Mouse (Mus musculus): Measurements from ENCODE around the gene Dcaf11. TPM values are rescaled to one million over a fixed set of nuclear protein-coding genes. Genes with fewer than 3 reads are reported as not detected.
A peak's percentile ranks its signal among the peaks of the same experiment; 100 is the strongest.

Dcaf11 gene
- total RNA-seq, 2 experiments from 2014 or later, result 66.1 to 68.0 TPM

DNA sequence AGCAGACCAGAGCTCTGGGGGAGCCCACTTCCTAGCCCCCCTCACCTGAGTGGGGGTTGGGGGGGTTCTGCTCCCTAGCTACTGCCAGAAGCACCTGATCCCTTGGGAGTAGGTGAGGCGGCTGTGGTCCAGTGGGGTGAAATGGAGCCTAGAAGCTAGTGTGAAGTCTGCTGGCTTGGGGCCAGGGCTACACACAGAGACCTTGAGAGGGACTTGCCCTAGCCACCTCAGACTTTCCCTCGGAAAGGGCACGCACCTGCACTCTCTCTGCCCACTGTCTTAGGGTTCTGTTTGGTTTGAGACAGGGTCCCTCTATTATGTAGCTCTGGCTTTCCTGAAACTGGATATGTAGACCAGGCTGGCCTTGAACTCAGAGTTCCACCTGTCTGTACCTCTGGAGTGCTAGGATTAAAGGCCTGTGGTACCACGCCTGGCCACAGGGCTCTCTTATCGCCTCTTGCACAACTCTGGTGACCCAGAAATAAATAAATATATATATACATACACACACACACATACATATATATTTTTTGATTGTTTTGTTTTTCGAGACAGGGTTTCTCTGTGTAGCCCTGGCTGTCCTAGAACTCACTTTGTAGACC lies 19.0 kb downstream of the Dcaf11 start:
- intact Hi-C loops (cut with DNase I), result no loop called here
- peak in 1 of 2 experiments; percentile 73 for DNase-seq (ENCODE audit: extremely low spot score in 1 of 2, low spot score in 2 of 2)

DNA sequence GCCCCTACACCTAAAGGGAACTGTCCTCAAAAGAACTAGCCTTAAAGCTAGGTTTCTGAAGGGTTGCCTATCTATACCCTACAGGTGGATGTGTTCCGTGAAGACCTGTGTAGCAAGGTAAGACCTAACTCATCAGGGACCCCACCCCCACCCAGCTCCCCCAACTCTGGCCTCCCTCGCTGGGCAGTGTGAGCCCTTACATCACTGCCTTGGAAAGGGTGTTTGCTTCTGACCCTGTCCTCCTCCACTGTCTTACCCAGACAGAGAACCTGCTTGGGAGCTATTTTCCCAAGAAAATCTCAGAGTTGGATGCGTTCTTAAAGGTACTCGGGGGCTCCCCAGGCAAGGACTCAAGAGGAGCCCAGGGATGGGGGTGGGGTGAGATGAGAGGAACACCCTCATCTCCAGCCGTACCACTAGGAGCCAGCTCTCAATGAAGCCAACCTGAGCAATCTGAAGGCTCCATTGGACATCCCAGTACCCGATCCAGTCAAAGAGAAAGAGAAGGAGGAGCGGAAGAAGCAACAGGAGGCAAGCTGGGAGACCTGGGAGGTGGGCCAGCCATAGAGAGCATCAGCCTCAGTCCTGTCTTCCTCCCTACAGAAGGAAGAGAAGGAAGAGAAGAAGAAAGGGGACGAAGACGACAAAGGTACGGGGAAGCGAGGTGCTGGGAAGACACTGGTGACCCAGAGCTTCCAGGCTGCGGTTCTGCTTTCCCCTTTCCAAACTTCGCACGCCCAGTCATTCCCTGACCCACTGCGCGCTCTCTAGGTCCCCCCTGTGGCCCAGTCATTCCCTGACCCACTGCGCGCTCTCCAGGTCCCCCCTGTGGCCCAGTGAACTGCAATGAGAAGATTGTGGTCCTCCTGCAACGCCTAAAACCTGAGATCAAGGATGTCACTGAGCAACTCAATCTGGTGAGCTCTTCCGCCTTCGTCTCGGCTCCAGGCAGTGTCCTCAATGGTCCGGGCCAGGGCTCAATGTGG lies 20.0 kb downstream of the Dcaf11 start:
- intact Hi-C loops (cut with DNase I), result no loop called here
- no peak for DNase-seq (ENCODE audit: extremely low spot score in 1 of 2, low spot score in 2 of 2)

DNA sequence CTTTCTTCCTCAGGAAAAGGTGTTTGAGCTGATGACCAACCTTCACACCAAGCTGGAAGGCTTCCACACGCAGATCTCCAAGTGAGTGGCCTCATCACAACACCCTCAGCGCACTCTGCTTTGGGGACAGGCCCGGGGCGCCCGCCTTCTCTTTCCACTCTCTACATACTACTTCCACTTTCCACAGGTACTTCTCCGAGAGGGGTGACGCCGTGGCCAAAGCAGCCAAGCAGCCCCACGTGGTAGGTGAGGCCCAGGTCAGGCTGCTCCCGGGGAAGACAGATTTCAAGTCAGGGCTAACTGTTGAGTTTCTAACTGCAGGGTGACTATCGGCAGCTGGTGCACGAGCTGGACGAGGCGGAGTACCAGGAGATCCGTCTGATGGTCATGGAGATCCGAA lies 20.9 kb downstream of the Dcaf11 start:
- intact Hi-C loops (cut with DNase I), result no loop called here
- no peak for DNase-seq (ENCODE audit: extremely low spot score in 1 of 2, low spot score in 2 of 2)

DNA sequence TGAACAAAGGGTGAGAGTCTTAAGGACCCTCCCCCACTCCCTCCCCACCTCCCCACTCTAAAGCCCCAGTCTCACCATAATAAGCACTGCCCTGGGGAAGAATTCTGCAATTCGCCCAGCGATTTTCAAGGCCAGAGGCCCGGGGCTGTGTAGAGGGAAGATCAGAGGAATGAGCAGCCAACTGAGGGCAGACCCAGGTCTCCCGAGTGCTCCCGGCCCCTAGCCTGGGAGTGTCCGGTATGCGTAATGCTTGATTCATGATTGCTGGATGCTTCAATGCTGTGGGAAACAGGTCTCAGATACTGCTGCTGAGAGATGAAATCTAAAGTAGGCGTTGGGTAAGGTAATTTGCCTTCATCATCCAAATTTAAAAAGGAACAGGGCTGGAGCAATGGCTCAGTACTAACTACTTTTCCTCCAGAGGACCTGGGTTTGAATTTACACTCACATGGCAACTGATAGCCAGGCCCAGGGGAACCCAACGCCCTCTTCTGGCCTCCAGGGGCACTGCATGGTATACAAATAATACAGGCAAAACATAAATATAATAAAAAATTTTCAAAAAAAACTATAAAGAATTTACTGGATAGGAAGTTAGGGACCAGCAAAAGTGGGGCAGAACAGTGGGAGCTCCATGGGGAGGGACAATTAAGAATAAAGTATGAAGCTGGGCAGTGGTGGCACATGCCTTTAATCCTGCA lies 22.3 kb downstream of the Dcaf11 start:
- DNase-seq (ENCODE audit: extremely low spot score in 1 of 2, low spot score in 2 of 2), result no peak
- intact Hi-C loops (cut with DNase I), result no loop called here

DNA sequence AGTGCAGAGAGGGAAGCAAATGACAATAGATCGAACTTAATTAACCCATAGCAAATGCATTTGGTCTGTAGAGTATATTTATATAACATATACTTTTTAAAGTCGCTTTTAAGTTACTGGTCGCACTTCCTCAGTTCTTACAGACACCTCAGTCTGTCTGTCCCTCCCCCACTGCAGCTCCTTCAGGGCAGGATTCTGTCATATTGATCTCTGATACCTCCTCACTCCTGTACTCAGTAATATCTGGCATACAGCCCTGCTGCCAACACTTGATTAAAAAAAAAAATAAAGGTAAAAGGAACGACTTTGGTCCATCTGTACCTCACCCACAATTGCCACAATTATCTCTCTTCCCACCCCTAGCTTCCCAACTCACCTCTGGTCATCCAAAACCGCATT lies 24.5 kb downstream of the Dcaf11 start:
- intact Hi-C loops (cut with DNase I), result no loop called here
- DNase-seq (ENCODE audit: extremely low spot score in 1 of 2, low spot score in 2 of 2), result no peak

DNA sequence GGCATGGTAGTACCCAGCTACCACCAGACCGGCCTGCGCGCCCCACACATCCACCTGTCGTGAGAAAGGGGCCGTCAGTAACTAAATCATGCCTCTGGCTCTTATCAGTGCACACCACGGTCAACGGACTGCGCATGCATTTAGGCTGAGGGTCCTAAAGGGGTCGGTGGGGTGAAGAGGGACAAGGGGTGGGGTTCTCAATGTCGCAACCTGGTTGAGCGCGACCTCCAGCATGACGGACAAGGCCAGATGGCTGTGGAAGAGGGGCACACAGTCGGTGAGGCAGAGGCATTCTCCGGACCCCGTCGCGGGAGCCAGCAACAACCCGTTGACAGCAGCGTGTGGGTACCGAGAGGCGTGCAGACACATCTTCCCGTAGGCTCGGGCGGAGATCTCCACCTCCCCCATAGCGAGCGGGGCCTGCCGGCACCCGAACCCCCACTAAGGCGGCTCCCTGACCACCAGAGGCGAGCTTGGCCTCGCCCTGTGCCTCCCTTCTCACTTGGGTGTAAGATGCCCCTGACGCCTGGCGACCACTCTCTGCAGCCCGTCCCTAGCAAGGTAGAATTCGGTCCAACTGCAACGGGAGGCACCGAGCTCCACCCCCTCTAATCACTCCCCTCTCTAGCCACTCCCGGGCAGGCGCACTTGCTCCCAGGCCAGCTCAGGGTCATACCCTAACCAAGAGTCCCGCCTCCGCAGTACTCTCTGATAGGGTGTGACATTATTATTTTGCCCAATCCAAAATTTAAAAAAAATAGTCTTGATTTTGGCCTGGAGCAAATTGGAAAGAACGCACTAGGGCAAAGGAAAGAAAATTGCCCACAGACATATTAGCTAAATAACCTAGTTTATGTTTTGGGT lies 25.1 kb downstream of the Dcaf11 start, which contains the start of gene Emc9:
Emc9 (minus strand) TSS at position 601 of the 864 bp plus-strand sequence.
- DNase-seq (ENCODE audit: extremely low spot score in 1 of 2, low spot score in 2 of 2), result peak; percentile 38 to 83
- intact Hi-C loops (cut with DNase I), result no loop called here

- no peak for DNase-seq (ENCODE audit: extremely low spot score in 1 of 2, low spot score in 2 of 2)
- intact Hi-C loops (cut with DNase I), result no loop called here
Observed at GRCm38 (mm10) chr14:55585566-55585960, 25.8 kb downstream of the Dcaf11 start.

- intact Hi-C loops (cut with DNase I), result no loop called here
- no peak for DNase-seq (ENCODE audit: extremely low spot score in 1 of 2, low spot score in 2 of 2)
Observed at GRCm38 (mm10) chr14:55586149-55586548, 26.3 kb downstream of the Dcaf11 start.

- intact Hi-C loops (cut with DNase I), result no loop called here
- no peak for DNase-seq (ENCODE audit: extremely low spot score in 1 of 2, low spot score in 2 of 2)
Observed at GRCm38 (mm10) chr14:55589271-55589670, 29.5 kb downstream of the Dcaf11 start.

- intact Hi-C loops (cut with DNase I), result no loop called here
- no peak for DNase-seq (ENCODE audit: extremely low spot score in 1 of 2, low spot score in 2 of 2)
Observed at GRCm38 (mm10) chr14:55589771-55590448, 30.1 kb downstream of the Dcaf11 start.

DNA sequence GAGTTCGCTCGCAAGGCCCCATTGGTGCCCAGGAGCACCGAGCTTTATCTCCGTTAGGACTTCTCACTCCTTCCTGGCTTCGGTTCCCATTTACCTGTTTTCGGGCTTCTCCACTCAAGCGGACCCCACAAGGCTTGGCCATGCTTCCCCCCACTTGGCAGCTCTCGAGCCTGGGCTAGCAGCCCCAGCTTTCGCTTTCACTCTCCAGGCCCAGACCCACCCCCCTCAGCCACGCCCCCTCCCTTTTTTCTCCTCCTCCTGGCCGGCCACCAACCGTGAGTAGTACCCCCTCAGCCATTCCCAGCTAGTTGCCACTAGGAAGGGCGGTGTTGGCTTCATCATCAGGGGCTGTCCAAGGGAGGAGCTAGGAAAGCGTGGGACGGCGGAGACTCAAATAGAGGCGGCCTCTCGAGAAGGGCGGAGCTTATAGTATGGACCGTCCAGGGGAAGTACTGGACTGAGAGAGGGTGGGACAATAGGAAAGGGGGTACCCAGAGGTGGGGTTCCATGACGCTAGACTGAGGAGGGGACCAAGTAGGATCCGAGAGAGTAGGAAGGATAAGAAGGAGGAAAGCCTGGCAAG lies 31.0 kb downstream of the Dcaf11 start, which contains the start of gene Psme2:
Psme2 (minus strand) TSS at position 366 of the 583 bp plus-strand sequence.
- peak; percentile 92 to 96 for DNase-seq (ENCODE audit: extremely low spot score in 1 of 2, low spot score in 2 of 2)
- intact Hi-C loops (cut with DNase I), result no loop called here

DNA sequence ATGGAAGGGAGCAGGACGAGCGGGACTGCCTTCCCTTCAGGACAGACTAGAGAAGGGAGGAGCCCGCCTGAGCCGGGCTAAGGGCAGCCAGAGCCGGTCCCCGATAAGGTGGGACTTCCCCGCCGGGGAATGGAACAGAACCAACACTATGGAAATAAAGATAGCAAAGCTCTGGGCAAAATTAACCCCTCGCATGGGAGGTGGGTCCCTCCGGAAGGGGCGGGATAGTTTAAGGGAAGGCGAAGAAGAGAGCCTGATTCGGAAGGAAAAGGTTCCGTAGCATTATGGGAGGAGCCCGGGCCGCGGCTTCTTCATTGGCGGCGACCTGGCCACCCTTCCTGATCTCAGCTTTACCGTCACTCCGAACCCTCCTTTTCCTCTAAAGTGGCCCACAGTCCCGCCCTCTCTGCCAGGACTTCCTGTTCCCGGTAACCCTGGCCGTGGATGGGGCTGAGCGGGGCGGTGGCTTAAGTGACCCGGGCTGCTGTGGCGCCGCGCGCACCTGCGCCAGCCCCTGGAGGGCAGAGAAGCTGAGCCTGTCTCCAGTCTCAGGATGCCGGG lies 31.6 kb downstream of the Dcaf11 start, which contains the start of gene Rnf31:
Rnf31 (plus strand) TSS at position 378 of the 561 bp plus-strand sequence.
- intact Hi-C loops (cut with DNase I), result no loop called here
- peak; percentile 95 to 96 for DNase-seq (ENCODE audit: extremely low spot score in 1 of 2, low spot score in 2 of 2)

- peak in 1 of 2 experiments; percentile 45 for DNase-seq (ENCODE audit: extremely low spot score in 1 of 2, low spot score in 2 of 2)
- intact Hi-C loops (cut with DNase I), result no loop called here
Observed at GRCm38 (mm10) chr14:55592226-55592625, 32.4 kb downstream of the Dcaf11 start.

DNA sequence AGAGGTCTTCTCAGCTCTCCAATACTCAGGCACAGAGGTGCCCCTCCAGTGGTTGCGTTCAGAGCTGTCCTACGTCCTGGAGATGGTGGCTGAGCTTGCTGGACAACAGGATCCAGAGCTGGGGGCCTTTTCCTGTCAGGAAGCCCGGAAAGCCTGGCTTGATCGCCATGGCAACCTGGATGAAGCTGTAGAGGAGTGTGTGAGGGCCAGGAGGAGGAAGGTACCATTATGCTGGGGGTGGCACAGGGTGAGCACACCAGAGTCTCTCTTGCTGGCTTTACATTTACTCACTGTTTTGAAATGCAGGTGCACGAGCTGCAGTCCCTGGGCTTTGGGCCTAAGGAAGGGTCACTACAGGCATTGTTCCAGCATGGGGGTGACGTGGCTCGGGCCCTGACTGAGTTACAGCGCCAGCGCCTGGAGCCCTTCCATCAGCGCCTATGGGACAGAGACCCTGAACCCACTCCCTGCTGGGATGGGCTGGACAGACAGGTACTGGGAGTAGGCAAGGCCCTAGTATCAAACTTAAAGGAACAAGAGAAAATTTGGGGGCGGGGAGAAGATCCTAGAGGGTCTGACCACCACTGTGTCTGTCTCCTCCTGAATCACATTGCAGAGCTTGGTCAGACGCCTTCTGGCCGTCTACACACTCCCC lies 36.4 kb downstream of the Dcaf11 start:
- peak in 1 of 2 experiments; percentile 66 for DNase-seq (ENCODE audit: extremely low spot score in 1 of 2, low spot score in 2 of 2)
- intact Hi-C loops (cut with DNase I), result no loop called here

GRCm38 (mm10) chr14:55598521-55599390 lies 39.0 kb downstream of the Dcaf11 start:
- intact Hi-C loops (cut with DNase I), result no loop called here
- no peak for DNase-seq (ENCODE audit: extremely low spot score in 1 of 2, low spot score in 2 of 2)

- intact Hi-C loops (cut with DNase I), result no loop called here
- no peak for DNase-seq (ENCODE audit: extremely low spot score in 1 of 2, low spot score in 2 of 2)
Observed at GRCm38 (mm10) chr14:55603271-55603632, 43.4 kb downstream of the Dcaf11 start, which contains the start of gene Irf9. TSS of gene Irf9 (plus strand) at chr14:55603571.
